19 mouse cellular contexts compared by ENCODE assay signal in genomic region chr4:153876954-153877642, GRCm38 (mm10).
DNase-seq lines count a peak whose midpoint lies in the region; ATAC-seq and TF ChIP-seq lines count a peak whose summit lies in the region.
"Had no signal": no experiment of that assay in that cellular context is flagged by ENCODE, and none has a peak within 500 bp of the region (broad histone marks: within the 10 kb centered on the region; RNA-seq: fewer than 3 reads in every experiment).

No protein-coding gene starts in this region.

- no peak overlapping the region for H3K27ac ChIP-seq in heart, embryonic 11.5 days (ENCODE audit: low read depth, low read length)
- no peak overlapping the region for H3K27ac ChIP-seq in liver, embryonic 11.5 days (ENCODE audit: low read depth, low read length)
- H3K27ac ChIP-seq: embryonic facial prominence, embryonic 12.5 days; kidney, postnatal 0 days; layer of hippocampus, adult 2 months; limb, embryonic 13.5 days; midbrain, embryonic 15.5 days had no signal

- no peaks in the 10 kb centered on the region for H3K36me3 ChIP-seq in heart, embryonic 11.5 days (ENCODE audit: control insufficient read depth, insufficient read depth, low read length)
- H3K36me3 ChIP-seq in G1E (replicated peaks): no peaks in the 10 kb centered on the region
- no peaks in the 10 kb centered on the region for H3K36me3 ChIP-seq in liver, embryonic 11.5 days (ENCODE audit: control insufficient read depth, insufficient read depth, low read length)
- H3K36me3 ChIP-seq: embryonic facial prominence, embryonic 12.5 days; limb, embryonic 13.5 days; midbrain, embryonic 15.5 days had no signal

- H3K9ac ChIP-seq in heart, embryonic 11.5 days (ENCODE audit: low read depth, low read length): no peak overlapping the region
- no peak overlapping the region for H3K9ac ChIP-seq in liver, embryonic 11.5 days (ENCODE audit: low read depth, low read length)
- H3K9ac ChIP-seq: embryonic facial prominence, embryonic 12.5 days; limb, embryonic 13.5 days; midbrain, embryonic 15.5 days had no signal

- no peak for TF ChIP-seq CTCF in G1E (IDR thresholded peaks at IDR 0.05; ENCODE audit: low read depth, low read length)

- H3K4me1 ChIP-seq in heart, embryonic 11.5 days (ENCODE audit: control insufficient read depth, insufficient read depth, low read length): no peaks in the 10 kb centered on the region
- peaks cover 12% of the 10 kb centered on the region; the same call in 1 of the 2 replicates for H3K4me1 ChIP-seq in G1E (ENCODE audit: insufficient read depth, low read depth, low read length)
- no peaks in the 10 kb centered on the region for H3K4me1 ChIP-seq in liver, embryonic 11.5 days (replicated peaks; ENCODE audit: control insufficient read depth, insufficient read depth, low read length)
- H3K4me1 ChIP-seq: embryonic facial prominence, embryonic 12.5 days; limb, embryonic 13.5 days; midbrain, embryonic 15.5 days had no signal

- no peak overlapping the region for H3K4me2 ChIP-seq in heart, embryonic 11.5 days
- H3K4me2 ChIP-seq in liver, embryonic 11.5 days: no peak overlapping the region
- H3K4me2 ChIP-seq: embryonic facial prominence, embryonic 12.5 days; limb, embryonic 13.5 days; midbrain, embryonic 15.5 days had no signal

- DNase-seq in heart, postnatal 4 days: no peak
- no peak for DNase-seq in G1E (ENCODE audit: low spot score)
- peak; percentile 21 for DNase-seq in adrenal gland, adult 8-10 months
- DNase-seq in liver, embryonic 11.5 days (ENCODE audit: low spot score): no peak
- DNase-seq in layer of hippocampus, adult 9-11 months: no peak
- no peak for DNase-seq in MN1 (ENCODE audit: low spot score)
- DNase-seq: cerebellum, adult 11-12 months; cerebellum, postnatal 25 days; heart, postnatal 36 days; kidney, adult 11 months; thymus, adult 18-20 months had no signal

- 57% methylated on average over 7 of the region's 7 CpGs for WGBS in heart, embryonic 11.5 days (ENCODE audit: insufficient replicate concordance)
- WGBS in liver, embryonic 11.5 days: 54% methylated on average over 7 of the region's 7 CpGs

- ATAC-seq in heart, embryonic 11.5 days (replicated peaks; ENCODE audit: insufficient number of reproducible peaks, low FRiP score, low TSS enrichment): peak; percentile 69
- peak; percentile 70 for ATAC-seq in G1E (ENCODE audit: extremely low read depth, insufficient number of reproducible peaks, low FRiP score, poor library complexity, severe bottlenecking)
- 0 out of 2 replicates have a peak, but pooled peaks have one; percentile 51 for ATAC-seq in liver, embryonic 11.5 days (replicated peaks; ENCODE audit: low FRiP score)
- ATAC-seq: forebrain, embryonic 16.5 days; hindbrain, embryonic 16.5 days; midbrain, embryonic 15.5 days had no signal

- no peak overlapping the region for H3K4me3 ChIP-seq in heart, embryonic 11.5 days (ENCODE audit: low read depth, low read length)
- H3K4me3 ChIP-seq in G1E (ENCODE audit: low read depth, low read length): peak overlapping the region; percentile 37; the same call in 1 of the 2 replicates
- H3K4me3 ChIP-seq in liver, embryonic 11.5 days (ENCODE audit: low read depth, low read length): no peak overlapping the region
- H3K4me3 ChIP-seq: embryonic facial prominence, embryonic 12.5 days; layer of hippocampus, adult 2 months; limb, embryonic 13.5 days; midbrain, embryonic 15.5 days had no signal

- no peaks in the 10 kb centered on the region for H3K27me3 ChIP-seq in heart, embryonic 11.5 days (ENCODE audit: control insufficient read depth, insufficient read depth, low read length)
- H3K27me3 ChIP-seq in G1E (ENCODE audit: insufficient read depth, low read length): no peaks in the 10 kb centered on the region
- H3K27me3 ChIP-seq in liver, embryonic 11.5 days (replicated peaks; ENCODE audit: control insufficient read depth, insufficient read depth, low read length): no peaks in the 10 kb centered on the region
- H3K27me3 ChIP-seq: embryonic facial prominence, embryonic 12.5 days; limb, embryonic 13.5 days; midbrain, embryonic 15.5 days had no signal

- no peaks in the 10 kb centered on the region for H3K9me3 ChIP-seq in heart, embryonic 11.5 days (replicated peaks; ENCODE audit: control insufficient read depth, low read length)
- peaks cover 37% of the 10 kb centered on the region for H3K9me3 ChIP-seq in G1E (replicated peaks)
- H3K9me3 ChIP-seq in liver, embryonic 11.5 days (ENCODE audit: control insufficient read depth, low read length): no peaks in the 10 kb centered on the region
- H3K9me3 ChIP-seq: embryonic facial prominence, embryonic 12.5 days; limb, embryonic 13.5 days; midbrain, embryonic 15.5 days had no signal
